ENCODE assay signal across 18 mouse cellular contexts in the genomic region with DNA sequence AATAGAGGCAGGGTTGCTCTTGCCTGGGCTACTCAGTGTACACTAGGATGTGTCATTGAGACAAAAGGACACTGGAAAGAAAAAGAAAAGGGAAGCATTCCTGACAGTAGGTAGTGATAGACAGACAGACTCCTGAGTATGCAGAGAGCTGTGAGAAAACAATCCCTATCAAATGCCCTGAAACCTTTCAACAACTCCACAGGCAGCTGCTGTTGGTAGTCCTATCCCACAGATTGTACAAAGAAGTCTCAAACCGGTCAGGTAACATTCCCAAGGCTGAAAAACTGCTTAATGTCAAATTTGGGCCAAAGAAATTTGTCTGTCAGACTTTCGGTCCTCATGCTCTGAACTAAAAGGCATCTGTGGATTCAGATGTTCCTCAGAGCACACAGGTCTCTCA.
"Had no signal": no experiment of that assay in that cellular context is flagged by ENCODE, and none has a peak within 500 bp of the region (broad histone marks: within the 10 kb centered on the region; RNA-seq: fewer than 3 reads in every experiment).

No protein-coding gene starts in this region.

- H3K9ac ChIP-seq: liver, embryonic 13.5 days; midbrain, embryonic 12.5 days; midbrain, embryonic 15.5 days; neural tube, embryonic 12.5 days; neural tube, embryonic 15.5 days had no signal

- H3K9me3 ChIP-seq: liver, embryonic 13.5 days; midbrain, embryonic 12.5 days; midbrain, embryonic 15.5 days; neural tube, embryonic 12.5 days; neural tube, embryonic 15.5 days had no signal

- ATAC-seq: midbrain, embryonic 15.5 days had no signal

- H3K4me3 ChIP-seq: layer of hippocampus, adult 2 months; left cerebral cortex, adult 2 months; liver, embryonic 13.5 days; midbrain, embryonic 12.5 days; midbrain, embryonic 15.5 days; neural tube, embryonic 12.5 days; neural tube, embryonic 15.5 days had no signal

- H3K27me3 ChIP-seq: liver, embryonic 13.5 days; midbrain, embryonic 12.5 days; midbrain, embryonic 15.5 days; neural tube, embryonic 12.5 days; neural tube, embryonic 15.5 days had no signal

- H3K36me3 ChIP-seq: liver, embryonic 13.5 days; midbrain, embryonic 12.5 days; midbrain, embryonic 15.5 days; neural tube, embryonic 12.5 days; neural tube, embryonic 15.5 days had no signal

- H3K4me2 ChIP-seq: liver, embryonic 13.5 days; midbrain, embryonic 12.5 days; midbrain, embryonic 15.5 days; neural tube, embryonic 12.5 days; neural tube, embryonic 15.5 days had no signal

- DNase-seq: kidney, postnatal 14 days; layer of hippocampus, adult 9-11 months; liver, embryonic 13.5 days; lung, postnatal 14 days; right cerebral cortex, adult 18-20 months; right cerebral cortex, postnatal 14 days; right cerebral cortex, postnatal 4 days; thymus, adult 2 months; thymus, postnatal 14 days; thymus, postnatal 4 days had no signal

- H3K27ac ChIP-seq: layer of hippocampus, adult 2 months; left cerebral cortex, adult 2 months; liver, embryonic 13.5 days; macrophage; midbrain, embryonic 12.5 days; midbrain, embryonic 15.5 days; neural tube, embryonic 12.5 days; neural tube, embryonic 15.5 days; stomach, postnatal 0 days had no signal

- H3K4me1 ChIP-seq: liver, embryonic 13.5 days; midbrain, embryonic 12.5 days; midbrain, embryonic 15.5 days; neural tube, embryonic 12.5 days; neural tube, embryonic 15.5 days had no signal
